Mouse (Mus musculus) left cerebral cortex, adult 18-20 months (tissue): ENCODE data around the gene Gcnt1. TPM values are rescaled to one million over a fixed set of nuclear protein-coding genes. Genes with fewer than 3 reads are reported as not detected.

Source experiments
- DNase-seq, 2 experiments: peaks; one replicate each; pipeline ENCODE4 v3.0.0; 2021 to 2022; ENCODE audit warnings: low spot score in 2 of 2, mixed read lengths in 1 of 2
- total RNA-seq, 2 experiments: library from RNA; stranded (reverse); gene quantifications; 2 replicates each; pipeline ENCODE4 v1.2.3; 2021

Gcnt1 gene
- total RNA-seq, 2 experiments from 2014 or later, result 2.6 to 3.1 TPM

GRCm38 (mm10) chr19:17328916-17329315, 43.7 kb downstream of the Gcnt1 start:
- DNase-seq, result no peak

DNA sequence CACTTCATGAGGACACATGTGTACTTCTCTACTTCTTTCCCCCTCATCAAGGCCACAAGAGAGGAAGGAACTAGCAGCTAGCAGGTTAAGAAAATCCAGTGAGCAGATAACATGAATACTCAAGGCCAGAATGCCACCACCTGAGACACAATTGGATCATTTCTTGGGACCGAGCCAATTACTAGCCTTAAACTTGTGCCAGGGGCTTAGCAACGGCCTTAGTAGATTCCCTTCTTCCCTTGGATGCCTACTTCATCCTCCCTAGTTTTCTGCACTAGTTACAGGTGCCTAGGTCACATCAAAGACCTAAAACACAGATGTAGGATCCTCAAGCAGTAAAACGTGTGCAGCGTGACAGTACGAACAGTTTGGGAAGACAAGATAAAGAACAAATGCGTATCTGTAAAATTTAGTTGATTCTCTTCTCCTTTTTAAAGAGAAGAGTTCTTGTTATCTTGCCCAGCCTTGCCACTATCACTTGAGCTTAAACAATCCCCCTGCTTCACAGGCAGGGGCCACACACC, 44.7 kb downstream of the Gcnt1 start:
- DNase-seq, result no peak

DNA sequence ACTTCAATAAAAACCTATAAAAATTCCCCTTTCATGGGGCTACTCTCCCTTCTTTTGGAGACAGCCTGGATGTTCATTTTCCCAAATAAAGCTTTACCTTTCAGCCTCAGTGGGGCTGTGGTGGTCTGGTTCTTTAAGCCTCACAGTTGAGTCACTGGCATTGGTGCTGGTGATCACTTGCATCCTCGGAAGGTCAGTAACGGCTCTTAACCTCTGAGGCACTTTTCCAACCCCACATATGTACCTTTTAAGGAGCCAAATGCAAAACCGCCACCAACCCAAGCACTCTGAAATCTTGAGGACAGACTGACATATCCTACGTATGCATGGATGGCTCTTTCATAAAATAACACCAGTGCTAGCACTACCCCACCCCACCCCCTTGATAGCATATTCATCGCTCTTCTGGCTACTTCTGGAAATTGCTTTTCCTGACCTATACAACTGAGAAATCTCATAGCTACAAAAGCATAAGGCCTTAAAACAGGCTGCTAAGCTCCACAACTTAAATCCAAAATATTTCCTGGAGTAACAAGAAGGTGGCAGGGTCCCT, 48.9 kb downstream of the Gcnt1 start:
- no peak for DNase-seq

DNA sequence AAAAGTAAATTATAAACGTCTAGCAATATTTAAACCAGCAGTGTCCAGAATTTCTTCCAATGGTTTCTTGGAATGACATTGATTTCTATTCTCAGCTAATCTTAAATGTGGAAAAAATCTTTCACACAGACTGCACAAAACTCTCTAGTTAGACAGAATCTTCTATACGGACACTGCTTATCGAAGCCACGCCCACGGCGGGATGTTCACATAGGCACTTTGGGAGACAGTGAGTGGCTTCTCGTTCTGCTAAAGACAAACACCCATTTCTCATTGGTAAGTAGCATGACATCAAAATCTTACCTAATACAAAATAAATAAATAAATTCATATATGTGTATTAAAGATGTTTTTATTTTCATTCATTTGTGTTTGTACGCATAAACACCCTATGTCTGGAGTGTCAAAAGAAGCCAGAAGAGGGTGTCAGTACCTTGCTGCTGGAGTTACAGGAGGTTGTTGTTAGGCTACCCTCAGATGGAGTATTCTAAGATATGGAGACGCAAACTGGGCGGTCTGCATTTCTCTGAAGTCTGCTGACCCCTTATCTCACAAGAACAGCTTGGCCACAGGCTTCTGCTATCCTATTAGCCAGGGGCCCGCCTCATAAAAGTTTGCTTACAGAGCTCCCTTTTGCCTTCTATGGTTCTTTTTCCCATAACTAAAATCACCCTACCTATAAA, 49.5 kb downstream of the Gcnt1 start:
- no peak for DNase-seq

DNA sequence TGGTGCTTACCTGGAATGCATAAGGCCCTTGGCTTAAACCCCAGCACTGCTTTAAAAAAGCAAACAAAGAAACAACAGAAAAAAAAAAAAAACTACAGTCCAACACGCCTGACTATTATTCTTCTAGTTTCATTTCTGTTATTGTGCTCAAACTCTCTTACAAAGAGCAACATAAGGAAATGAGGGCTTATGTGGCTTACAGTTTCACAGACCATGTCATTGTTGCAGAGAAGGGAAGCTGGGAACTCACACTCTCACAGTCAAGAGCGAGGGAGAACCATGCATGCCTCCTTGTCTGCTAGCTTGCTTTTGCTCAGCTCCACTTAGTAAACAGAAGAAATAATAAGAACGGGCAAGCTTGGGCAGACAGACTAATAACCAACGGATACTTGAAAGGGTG, 52.9 kb downstream of the Gcnt1 start:
- DNase-seq, result no peak

DNA sequence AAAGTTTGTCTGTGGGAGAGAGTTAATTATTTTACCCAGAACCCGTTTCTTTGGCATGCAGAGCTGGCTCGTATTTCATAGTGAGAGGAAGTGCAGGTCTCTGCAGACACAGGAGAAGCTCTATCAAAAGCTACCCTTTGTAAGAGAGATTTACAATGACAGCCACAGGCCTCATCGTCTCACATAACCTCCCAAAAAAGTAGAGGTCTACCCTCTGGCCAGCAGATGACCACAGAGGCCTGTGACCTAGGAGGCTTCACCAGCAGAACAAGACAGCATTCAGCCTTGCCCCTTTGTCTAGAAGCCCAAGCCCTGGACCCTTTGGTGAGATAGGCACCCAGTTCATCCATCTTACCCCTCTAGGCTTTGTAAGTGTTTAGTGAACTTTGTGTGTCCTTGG, 53.9 kb downstream of the Gcnt1 start:
- DNase-seq, result no peak

DNA sequence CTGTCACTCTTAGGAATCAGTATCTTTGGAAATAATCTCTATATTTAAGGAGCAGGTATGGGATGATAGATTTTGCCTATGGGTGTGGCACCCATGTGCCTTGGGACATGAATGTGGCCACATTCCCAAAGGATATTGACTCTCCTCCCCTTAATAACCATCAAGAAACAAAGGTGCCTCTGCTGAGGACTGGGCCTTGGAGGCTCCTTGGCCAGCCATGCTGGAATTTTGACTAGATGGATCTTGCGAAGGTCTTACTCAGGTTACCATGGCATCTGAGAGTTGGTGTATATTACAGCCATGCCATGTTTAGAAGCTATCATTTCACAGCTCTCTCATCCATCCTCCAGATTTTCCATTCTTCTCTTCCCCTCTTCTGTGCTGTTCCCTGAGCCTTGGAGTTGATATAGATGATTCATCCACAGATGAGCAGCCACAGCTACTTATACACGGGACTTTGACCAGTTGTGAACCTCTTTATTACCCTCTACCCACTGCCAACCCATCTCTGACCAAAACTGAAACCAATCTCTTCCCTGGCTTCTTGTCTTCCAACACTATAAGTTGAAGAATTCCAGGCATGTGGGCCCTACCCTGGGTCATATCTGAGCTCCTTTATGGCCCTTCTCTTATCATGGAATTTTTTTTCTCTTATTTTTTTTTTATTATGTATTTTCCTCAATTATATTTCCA, 56.2 kb downstream of the Gcnt1 start:
- no peak for DNase-seq

- DNase-seq, result no peak
Measured at GRCm38 (mm10) chr19:17314451-17314850, 58.2 kb downstream of the Gcnt1 start.

- no peak for DNase-seq
Measured at GRCm38 (mm10) chr19:17313766-17314165, 58.9 kb downstream of the Gcnt1 start.

DNA sequence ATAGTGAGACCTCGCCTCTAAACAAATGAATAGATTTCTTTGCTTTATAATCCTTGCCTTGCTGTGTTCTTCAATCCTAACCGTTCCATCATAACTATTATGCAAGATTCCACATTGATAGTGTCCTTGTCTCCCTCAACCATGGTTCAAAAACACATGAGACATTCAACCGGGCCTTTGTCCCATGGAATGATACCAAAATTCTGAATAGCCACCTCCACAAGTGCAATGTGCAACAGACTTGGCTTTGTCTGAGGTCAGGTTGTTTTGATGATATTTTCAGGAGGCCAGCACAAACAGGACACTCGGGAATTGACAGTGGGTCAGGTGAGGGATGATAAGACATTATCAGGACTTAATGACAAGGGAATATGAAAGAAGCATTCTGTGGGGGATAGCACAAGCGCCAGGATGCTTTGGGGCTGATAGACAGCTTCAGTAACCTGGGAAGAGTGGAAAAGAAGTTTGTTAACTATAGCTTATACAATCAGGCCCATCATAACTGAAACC, 59.9 kb downstream of the Gcnt1 start:
- DNase-seq, result no peak

GRCm38 (mm10) chr19:17311501-17311900, 61.1 kb downstream of the Gcnt1 start:
- no peak for DNase-seq

DNA sequence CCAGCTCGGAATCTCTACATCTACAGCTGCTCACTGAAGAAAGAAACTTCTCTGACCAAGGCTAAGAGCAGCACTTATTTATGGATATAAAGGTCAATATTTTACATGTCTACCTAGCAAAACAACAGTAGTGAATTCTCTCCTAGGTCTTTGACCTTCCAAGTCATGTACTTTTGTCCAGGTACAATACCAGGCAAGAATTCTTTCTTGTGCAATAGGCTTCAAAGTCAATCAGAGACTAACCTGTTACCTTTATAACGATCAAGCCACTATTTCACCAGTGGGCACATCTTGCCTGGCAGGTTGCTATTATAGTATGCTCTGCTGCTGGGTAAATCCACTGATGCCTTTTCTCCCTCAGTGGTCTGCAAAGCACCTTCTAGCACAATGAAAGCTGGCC, 61.6 kb downstream of the Gcnt1 start:
- no peak for DNase-seq

DNA sequence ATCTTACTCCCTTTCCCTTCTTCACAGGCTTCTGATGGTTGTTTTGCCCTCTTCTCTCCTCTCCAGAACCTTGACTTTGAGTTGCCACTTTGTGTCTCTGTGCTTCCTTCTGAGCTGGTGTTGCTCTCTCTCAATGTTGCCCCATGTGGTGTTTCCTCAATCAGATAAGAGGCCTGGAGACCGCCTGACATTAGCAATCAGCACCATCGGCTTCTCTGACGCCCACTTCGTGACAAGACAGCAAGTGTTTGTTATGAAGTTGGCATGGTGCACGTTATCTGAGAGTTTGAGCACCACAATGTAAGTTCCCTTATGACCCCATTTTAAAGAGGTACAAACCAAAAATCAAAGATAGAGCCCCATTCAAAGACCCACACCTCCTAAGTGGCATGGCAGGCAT, 76.6 kb downstream of the Gcnt1 start:
- no peak for DNase-seq

DNA sequence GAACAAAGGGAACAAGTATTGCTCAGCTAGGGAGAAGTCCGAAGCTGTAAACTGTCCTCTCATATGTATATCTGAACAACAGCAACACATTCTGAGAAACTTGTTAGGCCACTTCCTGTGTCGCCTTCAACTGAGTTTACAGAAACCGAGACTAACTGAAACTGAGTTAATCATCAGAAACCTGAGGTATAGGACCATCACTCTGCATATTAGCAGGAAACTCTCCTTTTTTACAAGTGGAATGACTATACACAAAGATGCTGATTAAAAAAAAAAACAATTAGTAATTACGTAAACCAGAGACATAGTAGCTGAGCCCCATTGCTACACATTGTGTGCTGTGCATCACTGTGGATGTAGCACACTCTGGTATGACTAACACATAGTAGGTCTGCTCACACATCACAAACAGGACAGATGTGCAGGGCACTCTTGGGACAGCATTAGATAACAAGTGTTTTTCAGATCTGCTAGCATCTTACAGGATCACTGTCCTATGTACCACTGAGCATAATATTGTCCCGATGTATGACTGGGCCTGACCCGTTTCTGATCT, 77.4 kb downstream of the Gcnt1 start:
- no peak for DNase-seq

DNA sequence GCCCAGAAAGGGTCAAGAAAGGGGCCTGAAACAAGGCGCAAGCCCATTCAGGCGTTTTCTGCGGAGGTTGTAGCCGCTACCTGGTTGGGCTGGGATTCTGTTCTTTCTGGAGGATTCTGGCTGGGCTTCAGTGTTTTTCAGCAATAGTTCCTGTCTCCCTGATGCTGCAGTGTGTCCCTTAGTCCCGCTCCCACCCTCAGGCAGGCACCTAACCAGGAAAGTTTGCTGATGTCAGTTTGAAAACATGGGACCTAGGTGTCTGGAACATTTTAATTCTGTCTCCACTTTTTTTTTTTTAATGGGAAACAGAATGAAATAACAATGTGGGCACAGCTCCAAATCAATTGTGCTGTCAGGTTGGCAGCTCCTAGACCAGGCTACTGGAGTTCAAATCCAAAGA, 78.5 kb downstream of the Gcnt1 start:
- no peak for DNase-seq

DNA sequence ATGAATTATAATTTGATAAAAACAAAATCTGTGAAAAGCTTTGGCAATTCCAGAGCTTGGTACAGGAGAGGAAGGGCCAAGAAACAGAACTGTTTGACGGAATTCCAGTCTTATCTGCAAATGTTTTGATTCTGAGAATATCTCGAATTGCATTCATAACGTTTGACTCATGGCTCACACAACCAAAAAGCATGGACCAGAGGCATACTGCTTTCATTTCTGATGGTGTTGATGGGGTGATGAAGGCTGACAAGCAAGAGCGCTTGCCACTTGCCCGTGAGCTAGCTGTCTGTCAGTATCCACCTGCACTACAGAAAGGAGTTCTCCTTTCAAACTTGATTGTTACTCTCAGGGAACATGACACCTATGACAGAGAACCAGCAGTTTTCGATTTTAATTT, 83.1 kb downstream of the Gcnt1 start:
- DNase-seq, result no peak

DNA sequence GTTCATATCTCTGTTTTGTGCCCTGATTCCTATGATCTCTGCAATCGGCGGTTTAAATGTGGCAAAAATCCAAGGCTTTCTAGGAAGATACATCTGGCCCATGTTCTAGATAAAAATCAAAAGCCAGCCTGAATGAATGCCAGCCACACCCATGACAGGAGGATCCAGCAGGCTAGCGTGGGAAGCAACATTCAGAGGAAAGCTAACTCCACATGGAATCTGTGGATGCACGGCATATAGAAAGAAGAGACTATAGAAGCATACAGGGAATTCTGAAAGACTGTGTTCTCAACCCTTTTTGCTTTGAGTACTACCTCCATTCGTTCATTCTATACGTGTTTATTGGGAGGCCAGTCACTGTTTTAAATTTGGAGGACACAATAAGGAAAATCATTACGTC, 86.6 kb downstream of the Gcnt1 start:
- peak in 1 of 2 experiments; percentile 10 for DNase-seq

GRCm38 (mm10) chr19:17283317-17283716, 89.3 kb downstream of the Gcnt1 start:
- DNase-seq, result no peak

DNA sequence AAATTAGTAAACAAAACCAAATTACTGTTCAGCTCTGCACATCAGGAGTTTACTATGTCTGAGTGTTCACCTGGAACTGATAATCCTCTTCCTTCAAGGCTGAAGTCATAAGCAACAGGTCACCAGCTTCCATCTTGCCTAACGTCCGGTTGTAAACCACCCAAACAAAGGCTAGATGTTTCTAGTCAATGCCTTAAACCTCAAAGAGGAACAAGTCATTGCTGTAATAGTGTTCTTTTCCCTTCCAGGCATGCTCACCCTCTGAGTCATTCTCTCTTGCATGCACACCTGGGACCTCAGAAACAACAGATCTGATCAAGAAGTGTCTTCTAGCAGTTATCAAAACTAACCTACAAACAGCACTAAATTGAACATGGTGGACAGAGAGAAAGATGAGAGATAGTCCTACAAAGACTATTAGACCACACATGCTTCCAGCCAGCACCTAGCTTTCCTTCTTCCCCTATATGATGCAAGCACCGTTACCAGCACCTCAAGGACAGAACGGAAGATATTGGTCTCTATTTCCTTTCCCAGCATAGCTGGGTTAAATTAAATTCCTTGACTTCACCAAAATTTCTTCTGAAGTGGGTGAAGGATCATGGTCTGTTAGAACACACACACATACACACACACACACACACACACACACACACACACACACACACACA, 94.1 kb downstream of the Gcnt1 start:
- DNase-seq, result no peak
